Mouse (Mus musculus): ENCODE data around the gene Fcrla. TPM values are rescaled to one million over a fixed set of nuclear protein-coding genes. Genes with fewer than 3 reads are reported as not detected.
A peak's percentile ranks its signal among the peaks of the same experiment; 100 is the strongest.

Gene Fcrla
- polyA plus RNA-seq, 1 experiment from 2014 or later, result not detected

GRCm38 (mm10) chr1:170871402-170871801, 56.0 kb downstream of the Fcrla start:
- Histone ChIP-seq H3K27me3 (no peaks in the 10 kb centered on the region), H3K9ac (no peak overlapping the region), H3K9me3 (replicated peaks) (no peaks in the 10 kb centered on the region), H3K4me2 (replicated peaks) (no peak overlapping the region), H3K4me3 (no peak overlapping the region), H3K4me1 (peaks cover 6% of the 10 kb centered on the region), H3K27ac (no peak overlapping the region), H3K36me3 (peaks cover 19% of the 10 kb centered on the region)
- 93% methylated on average over 6 of the region's 6 CpGs for WGBS
- ATAC-seq (ENCODE audit: low FRiP score), result no peak

DNA sequence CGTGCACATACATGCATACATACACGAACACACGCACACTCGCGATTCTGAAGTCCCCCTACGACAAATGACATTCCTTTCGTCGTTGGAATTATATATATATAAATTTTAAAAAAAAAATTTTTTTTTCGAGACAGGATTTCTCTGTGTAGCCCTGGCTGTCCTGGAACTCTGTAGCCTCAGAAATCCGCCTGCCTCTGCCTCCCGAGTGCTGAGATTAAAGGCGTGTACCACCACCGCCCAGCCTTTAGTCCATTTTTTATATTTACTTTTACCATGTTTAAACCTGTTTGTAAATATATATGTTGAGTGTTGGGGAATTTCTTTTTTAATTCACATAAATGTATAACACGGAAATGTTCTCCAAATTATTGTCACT, 58.5 kb downstream of the Fcrla start:
- H3K9me3 ChIP-seq (replicated peaks), result no peaks in the 10 kb centered on the region

DNA sequence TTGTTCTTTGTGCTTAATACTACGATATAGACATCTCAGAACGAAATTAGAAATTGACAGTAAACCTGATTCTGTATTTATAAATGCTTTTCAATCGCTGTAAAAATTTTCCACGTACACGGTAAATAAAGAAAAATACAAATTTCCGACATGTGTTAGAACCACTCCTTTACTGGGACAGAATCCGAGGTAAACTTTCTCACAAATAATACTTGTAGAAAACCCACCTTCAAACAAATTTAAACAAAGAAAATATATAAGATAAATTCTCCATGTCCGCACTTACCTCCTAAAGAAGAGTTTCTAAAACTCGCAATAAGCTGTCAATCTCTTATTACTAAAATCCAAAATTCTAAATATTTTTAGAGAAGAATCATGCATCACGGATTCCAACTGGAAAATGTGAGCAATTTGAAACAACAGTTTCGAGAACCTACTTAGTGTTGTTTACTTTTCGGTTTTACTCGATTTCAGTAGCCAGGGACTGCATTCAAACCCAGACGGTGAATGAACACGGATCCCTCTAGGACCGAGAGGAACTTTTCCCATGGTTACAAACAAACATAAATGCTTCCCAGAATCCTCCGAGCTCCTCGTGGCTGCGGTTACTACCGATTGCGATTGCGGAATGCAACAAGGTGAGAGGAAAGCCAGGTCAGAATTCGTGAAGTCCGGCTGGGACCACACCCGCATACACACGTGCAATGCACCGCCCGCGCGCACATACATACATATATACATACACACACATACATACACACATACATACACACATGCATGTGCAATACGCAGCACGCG, 59.1 kb downstream of the Fcrla start:
- ATAC-seq (ENCODE audit: low FRiP score), result peak; percentile 86
- peak overlapping the region; percentile 85 for H3K4me3 ChIP-seq
- H3K36me3 ChIP-seq, result peaks cover 9% of the 10 kb centered on the region; the same call in 1 of the 2 replicates
- WGBS, result under 1% methylated on average over 33 of the region's 33 CpGs
- H3K27ac ChIP-seq, result no peak overlapping the region
- H3K9ac ChIP-seq, result peak overlapping the region; percentile 81
- no peaks in the 10 kb centered on the region for H3K9me3 ChIP-seq (replicated peaks)
- no peaks in the 10 kb centered on the region for H3K27me3 ChIP-seq
- peak overlapping the region; percentile 90 for H3K4me2 ChIP-seq (replicated peaks)
- H3K4me1 ChIP-seq, result peaks cover 6% of the 10 kb centered on the region

More for the DNA sequence above, 58.5 kb downstream of the Fcrla start:
- H3K9ac ChIP-seq, result peak overlapping the region; percentile 56
- ATAC-seq (ENCODE audit: low FRiP score), result no peak
- peak overlapping the region; percentile 85 for H3K4me3 ChIP-seq
- H3K27ac ChIP-seq, result no peak overlapping the region
- WGBS, result 17% methylated on average over 14 of the region's 14 CpGs
- peaks cover 6% of the 10 kb centered on the region for H3K4me1 ChIP-seq
- H3K4me2 ChIP-seq (replicated peaks), result peak overlapping the region; percentile 90
- no peaks in the 10 kb centered on the region for H3K27me3 ChIP-seq
- peaks cover 9% of the 10 kb centered on the region; the same call in 1 of the 2 replicates for H3K36me3 ChIP-seq

DNA sequence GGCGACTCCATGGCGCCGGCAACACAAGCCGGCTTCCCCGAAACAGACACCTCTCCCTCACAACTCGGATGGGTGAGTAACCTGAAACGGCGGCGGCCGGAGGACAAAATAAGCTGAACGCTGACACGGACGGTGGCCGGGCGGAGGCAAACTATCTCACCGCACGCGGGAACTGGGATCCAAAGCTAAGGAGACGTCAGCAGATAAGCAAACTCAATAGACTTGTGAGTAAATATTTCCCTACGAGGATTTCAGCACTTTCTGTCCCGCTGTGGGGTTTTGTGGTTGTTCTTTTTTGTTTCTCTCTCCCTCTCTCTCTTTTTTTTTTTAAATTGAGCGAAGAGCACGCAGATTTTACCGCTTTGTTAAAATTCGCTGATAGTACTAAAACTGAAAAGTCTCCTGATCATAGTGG, 59.7 kb downstream of the Fcrla start, which contains the start of gene Atf6:
Gene Atf6, minus strand, starts transcription at position 81 of the 415 bp plus-strand sequence.
- H3K4me2 ChIP-seq (replicated peaks), result peak within 1 kb of the TSS; percentile 90
- no peaks in the 10 kb centered on the region for H3K9me3 ChIP-seq (replicated peaks)
- peak within 1 kb of the TSS; percentile 76 for H3K27ac ChIP-seq
- peaks cover 6% of the 10 kb centered on the region for H3K4me1 ChIP-seq
- peak; percentile 70 for ATAC-seq (ENCODE audit: low FRiP score)
- no peaks in the 10 kb centered on the region for H3K27me3 ChIP-seq
- H3K9ac ChIP-seq, result peak within 1 kb of the TSS; percentile 81
- peaks cover 9% of the 10 kb centered on the region; the same call in 1 of the 2 replicates for H3K36me3 ChIP-seq
- WGBS, result 1% methylated on average over 25 of the region's 25 CpGs
- H3K4me3 ChIP-seq, result peak within 1 kb of the TSS; percentile 85

Other genes with a start within 250 kb of the Fcrla start
- 10.3 and 11.3 TPM in 2 replicates for gene Atf6, start 59.8 kb downstream of the Fcrla start, polyA plus RNA-seq (2016; fragmentation: Nextera tagmentation; extraction: Ambion mirVana)
- 0.63 TPM in 1 of 2 replicates, not detected in the other for gene Gm26620, start 42.5 kb downstream of the Fcrla start, polyA plus RNA-seq (2016; fragmentation: Nextera tagmentation; extraction: Ambion mirVana)
- 35.4 and 35.9 TPM in 2 replicates for gene Dusp12, start 42.0 kb downstream of the Fcrla start, polyA plus RNA-seq (2016; fragmentation: Nextera tagmentation; extraction: Ambion mirVana)
- gene Fcrlb, start 14.6 kb downstream of the Fcrla start, polyA plus RNA-seq (2016; fragmentation: Nextera tagmentation; extraction: Ambion mirVana), result not detected in 2 replicates
- 0.43 and 0.49 TPM in 2 replicates for gene Fcgr2b, start 49.0 kb upstream of the Fcrla start, polyA plus RNA-seq (2016; fragmentation: Nextera tagmentation; extraction: Ambion mirVana)
- 0.25 and 0.45 TPM in 2 replicates for gene Fcgr4, start 91.3 kb upstream of the Fcrla start, polyA plus RNA-seq (2016; fragmentation: Nextera tagmentation; extraction: Ambion mirVana)
- gene Fcgr3, start 137.4 kb upstream of the Fcrla start, polyA plus RNA-seq (2016; fragmentation: Nextera tagmentation; extraction: Ambion mirVana), result 7.2 and 9.1 TPM in 2 replicates
- gene Cfap126, start 186.3 kb upstream of the Fcrla start, polyA plus RNA-seq (2016; fragmentation: Nextera tagmentation; extraction: Ambion mirVana), result 9.8 and 14.1 TPM in 2 replicates
- gene Sdhc, start 223.0 kb upstream of the Fcrla start, polyA plus RNA-seq (2016; fragmentation: Nextera tagmentation; extraction: Ambion mirVana), result 214 and 218 TPM in 2 replicates
- gene Mpz, start 223.1 kb upstream of the Fcrla start, polyA plus RNA-seq (2016; fragmentation: Nextera tagmentation; extraction: Ambion mirVana), result 2.4 and 4.2 TPM in 2 replicates

Data from hindbrain, embryonic 12.5 days (tissue).